Comparison of ENCODE assay signal across 13 mouse cellular contexts in genomic region chr17:46617799-46618198, GRCm38 (mm10). TPM values are rescaled to one million over a fixed set of nuclear protein-coding genes. Genes with fewer than 3 reads are reported as not detected.
DNase-seq lines count a peak whose midpoint lies in the region; ATAC-seq and TF ChIP-seq lines count a peak whose summit lies in the region.
"Had no signal": no experiment of that assay in that cellular context is flagged by ENCODE, and none has a peak within 500 bp of the region (broad histone marks: within the 10 kb centered on the region; RNA-seq: fewer than 3 reads in every experiment).

No protein-coding gene starts in this region.

- peak overlapping the region; percentile 83 for H3K27ac ChIP-seq in heart, embryonic 15.5 days
- H3K27ac ChIP-seq in midbrain, embryonic 12.5 days (replicated peaks), result peak overlapping the region; percentile 81; the same call in 1 of the 2 replicates
- H3K27ac ChIP-seq in midbrain, postnatal 0 days (ENCODE audit: low read depth, low read length), result no peak overlapping the region
- H3K27ac ChIP-seq in intestine, embryonic 14.5 days (ENCODE audit: low read depth), result peak overlapping the region; percentile 94
- peak overlapping the region; percentile 93 for H3K27ac ChIP-seq in stomach, postnatal 0 days (replicated peaks)
- H3K27ac ChIP-seq: gastrocnemius, adult 2 months had no signal

- H3K4me3 ChIP-seq in heart, embryonic 15.5 days, result peak overlapping the region; percentile 5
- H3K4me3 ChIP-seq in midbrain, embryonic 12.5 days, result no peak overlapping the region
- H3K4me3 ChIP-seq in midbrain, postnatal 0 days (ENCODE audit: low read depth, low read length), result no peak overlapping the region
- H3K4me3 ChIP-seq in intestine, embryonic 14.5 days (ENCODE audit: low read depth, low read length), result peak overlapping the region; percentile 10
- H3K4me3 ChIP-seq in stomach, postnatal 0 days (ENCODE audit: low read depth, low read length), result no peak overlapping the region
- H3K4me3 ChIP-seq: gastrocnemius, adult 2 months; liver, embryonic 13.5 days had no signal

- intact Hi-C loops in heart, postnatal 25 days (cut with DNase I), result no loop called here
- intact Hi-C loops in gastrocnemius, postnatal 14 days (cut with DNase I; ENCODE audit: low total_unique reads), result no loop called here

- no peak for ATAC-seq in heart, embryonic 15.5 days (replicated peaks; ENCODE audit: insufficient number of reproducible peaks, insufficient read depth, low FRiP score, low read depth)
- no peak for ATAC-seq in midbrain, embryonic 12.5 days (ENCODE audit: low FRiP score, low read depth)
- no peak for ATAC-seq in midbrain, postnatal 0 days (ENCODE audit: low FRiP score)
- ATAC-seq in intestine, embryonic 14.5 days (replicated peaks; ENCODE audit: low FRiP score, low TSS enrichment, low read depth), result no peak; the same call in 1 of the 2 replicates
- ATAC-seq in stomach, postnatal 0 days (ENCODE audit: low FRiP score, low TSS enrichment), result no peak

- TF ChIP-seq EP300 in stomach, postnatal 0 days (optimal IDR thresholded peaks at IDR 0.05), result no peak

- no peaks in the 10 kb centered on the region for H3K9me3 ChIP-seq in heart, embryonic 15.5 days (replicated peaks)
- H3K9me3 ChIP-seq in midbrain, embryonic 12.5 days, result no peaks in the 10 kb centered on the region
- H3K9me3 ChIP-seq in midbrain, postnatal 0 days (ENCODE audit: low read length), result no peaks in the 10 kb centered on the region
- no peaks in the 10 kb centered on the region for H3K9me3 ChIP-seq in intestine, embryonic 14.5 days (ENCODE audit: control insufficient read depth, low read length)
- no peaks in the 10 kb centered on the region for H3K9me3 ChIP-seq in stomach, postnatal 0 days (ENCODE audit: control insufficient read depth, low read length)
- H3K9me3 ChIP-seq: liver, embryonic 13.5 days had no signal

- no peak for DNase-seq in heart, postnatal 25 days (ENCODE audit: low spot score)
- no peak for DNase-seq in midbrain, postnatal 0 days (ENCODE audit: low spot score)
- DNase-seq in intestine, embryonic 14.5 days (ENCODE audit: low spot score), result no peak
- DNase-seq in stomach, postnatal 0 days (ENCODE audit: low spot score), result no peak
- no peak for DNase-seq in layer of hippocampus, postnatal 10 days (ENCODE audit: low spot score in 2 of 2)
- no peak for DNase-seq in gastrocnemius, postnatal 14 days
- DNase-seq: gastrocnemius, adult 2 months; kidney, postnatal 36 days; liver, embryonic 13.5 days; right cerebral cortex, postnatal 25 days; thymus, adult 18-20 months had no signal

- H3K9ac ChIP-seq in heart, embryonic 15.5 days, result peak overlapping the region; percentile 49; the same call in 1 of the 2 replicates
- H3K9ac ChIP-seq in midbrain, embryonic 12.5 days (replicated peaks), result no peak overlapping the region
- H3K9ac ChIP-seq in midbrain, postnatal 0 days (replicated peaks; ENCODE audit: low read length, poor library complexity, severe bottlenecking), result no peak overlapping the region
- peak overlapping the region; percentile 40; the same call in 1 of the 2 replicates for H3K9ac ChIP-seq in intestine, embryonic 14.5 days (ENCODE audit: low read length)
- H3K9ac ChIP-seq in stomach, postnatal 0 days (ENCODE audit: low read length), result no peak overlapping the region
- H3K9ac ChIP-seq: liver, embryonic 13.5 days had no signal

- no peaks in the 10 kb centered on the region for H3K36me3 ChIP-seq in heart, embryonic 15.5 days
- H3K36me3 ChIP-seq in midbrain, embryonic 12.5 days, result no peaks in the 10 kb centered on the region
- no peaks in the 10 kb centered on the region for H3K36me3 ChIP-seq in midbrain, postnatal 0 days (ENCODE audit: insufficient read depth, low read length)
- H3K36me3 ChIP-seq in intestine, embryonic 14.5 days (ENCODE audit: control insufficient read depth, insufficient read depth, low read length), result no peaks in the 10 kb centered on the region
- H3K36me3 ChIP-seq in stomach, postnatal 0 days (ENCODE audit: control insufficient read depth, insufficient read depth, low read length), result no peaks in the 10 kb centered on the region
- H3K36me3 ChIP-seq: liver, embryonic 13.5 days had no signal

- no peak for TF ChIP-seq CTCF in midbrain, postnatal 0 days (IDR thresholded peaks at IDR 0.05)
- TF ChIP-seq CTCF in stomach, postnatal 0 days (IDR thresholded peaks at IDR 0.05; ENCODE audit: low read depth), result no peak

- 52% methylated on average over 12 of the region's 12 CpGs for WGBS in heart, embryonic 15.5 days
- 73% methylated on average over 12 of the region's 12 CpGs for WGBS in midbrain, embryonic 12.5 days
- 74% methylated on average over 12 of the region's 12 CpGs for WGBS in midbrain, postnatal 0 days
- 37% methylated on average over 12 of the region's 12 CpGs for WGBS in intestine, embryonic 14.5 days
- WGBS in stomach, postnatal 0 days, result 47% methylated on average over 12 of the region's 12 CpGs

- peak overlapping the region; percentile 40 for H3K4me2 ChIP-seq in heart, embryonic 15.5 days
- peak overlapping the region; percentile 34; the same call in 1 of the 2 replicates for H3K4me2 ChIP-seq in midbrain, embryonic 12.5 days (replicated peaks)
- H3K4me2 ChIP-seq in midbrain, postnatal 0 days (ENCODE audit: low read depth, low read length, poor library complexity, severe bottlenecking), result no peak overlapping the region
- peak overlapping the region; percentile 43 for H3K4me2 ChIP-seq in intestine, embryonic 14.5 days (ENCODE audit: low read length)
- H3K4me2 ChIP-seq in stomach, postnatal 0 days (replicated peaks; ENCODE audit: low read depth), result peak overlapping the region; percentile 30

- H3K27me3 ChIP-seq in heart, embryonic 15.5 days, result no peaks in the 10 kb centered on the region
- H3K27me3 ChIP-seq in midbrain, embryonic 12.5 days, result no peaks in the 10 kb centered on the region
- no peaks in the 10 kb centered on the region for H3K27me3 ChIP-seq in midbrain, postnatal 0 days (ENCODE audit: insufficient read depth, low read length)
- no peaks in the 10 kb centered on the region for H3K27me3 ChIP-seq in intestine, embryonic 14.5 days (replicated peaks; ENCODE audit: control insufficient read depth, insufficient read depth, low read length)
- H3K27me3 ChIP-seq in stomach, postnatal 0 days (ENCODE audit: control insufficient read depth, insufficient read depth, low read length), result no peaks in the 10 kb centered on the region

- peaks cover 79% of the 10 kb centered on the region for H3K4me1 ChIP-seq in heart, embryonic 15.5 days (replicated peaks)
- H3K4me1 ChIP-seq in midbrain, embryonic 12.5 days, result peaks cover 60% of the 10 kb centered on the region
- peaks cover 21% of the 10 kb centered on the region for H3K4me1 ChIP-seq in midbrain, postnatal 0 days (ENCODE audit: insufficient read depth, low read length)
- H3K4me1 ChIP-seq in intestine, embryonic 14.5 days (replicated peaks; ENCODE audit: control insufficient read depth, insufficient read depth, low read length), result peaks cover 84% of the 10 kb centered on the region
- peaks cover 22% of the 10 kb centered on the region for H3K4me1 ChIP-seq in stomach, postnatal 0 days (replicated peaks; ENCODE audit: control insufficient read depth, insufficient read depth)

RNA-seq across cellular contexts. Expression of gene Ptk7, which starts 11.5 kb away (rescaled TPM):
- 34.1 and 49.5 TPM in 2 replicates for polyA plus RNA-seq in heart, embryonic 15.5 days (2015; fragmentation: Nextera tagmentation; extraction: Ambion mirVana)
- 1 to 10 TPM; 3.3 to 4.1 TPM for total RNA-seq in heart, postnatal 25 days (2021)
- 57.1 and 63.4 TPM in 2 replicates for polyA plus RNA-seq in midbrain, embryonic 12.5 days (2016; fragmentation: Nextera tagmentation; extraction: Ambion mirVana)
- total RNA-seq in midbrain, postnatal 0 days (2014; rRNA removed), result 61.8 and 62.6 TPM in 2 replicates
- polyA plus RNA-seq in midbrain, postnatal 0 days (2015; fragmentation: Nextera tagmentation; extraction: Ambion mirVana), result 22.5 and 22.9 TPM in 2 replicates
- polyA plus RNA-seq in intestine, embryonic 14.5 days (2014; fragmentation: Nextera tagmentation; extraction: Ambion mirVana), result 54.0 and 56.6 TPM in 2 replicates
- polyA plus RNA-seq in stomach, postnatal 0 days (2015; fragmentation: Nextera tagmentation; extraction: Ambion mirVana), result 29.4 and 32.1 TPM in 2 replicates
- 10 to 100 TPM; 16.4 to 18.9 TPM for total RNA-seq in layer of hippocampus, postnatal 10 days (2021)
- total RNA-seq in gastrocnemius, postnatal 14 days (2021), result 1 to 10 TPM; 5.8 to 7.2 TPM

RNA-seq across cellular contexts. Expression of gene Klc4, which starts 28.0 kb away (rescaled TPM):
- 20.2 and 24.2 TPM in 2 replicates for polyA plus RNA-seq in heart, embryonic 15.5 days (2015; fragmentation: Nextera tagmentation; extraction: Ambion mirVana)
- total RNA-seq in heart, postnatal 25 days (2021), result 10 to 100 TPM; 26.3 to 27.1 TPM
- 43.6 and 44.7 TPM in 2 replicates for polyA plus RNA-seq in midbrain, embryonic 12.5 days (2016; fragmentation: Nextera tagmentation; extraction: Ambion mirVana)
- total RNA-seq in midbrain, postnatal 0 days (2014; rRNA removed), result 24.5 and 28.5 TPM in 2 replicates
- 20.0 and 22.2 TPM in 2 replicates for polyA plus RNA-seq in midbrain, postnatal 0 days (2015; fragmentation: Nextera tagmentation; extraction: Ambion mirVana)
- 42.1 and 45.7 TPM in 2 replicates for polyA plus RNA-seq in intestine, embryonic 14.5 days (2014; fragmentation: Nextera tagmentation; extraction: Ambion mirVana)
- polyA plus RNA-seq in stomach, postnatal 0 days (2015; fragmentation: Nextera tagmentation; extraction: Ambion mirVana), result 34.5 and 34.8 TPM in 2 replicates
- 10 to 100 TPM; 13.4 to 14.0 TPM for total RNA-seq in layer of hippocampus, postnatal 10 days (2021)
- total RNA-seq in gastrocnemius, postnatal 14 days (2021), result 10 to 100 TPM; 13.7 to 14.9 TPM

RNA-seq across cellular contexts. Expression of gene Mrpl2, which starts 28.2 kb away (rescaled TPM):
- polyA plus RNA-seq in heart, embryonic 15.5 days (2015; fragmentation: Nextera tagmentation; extraction: Ambion mirVana), result 94.3 and 102 TPM in 2 replicates
- total RNA-seq in heart, postnatal 25 days (2021), result 100 to 1,000 TPM; 125 to 132 TPM
- 73.9 and 88.4 TPM in 2 replicates for polyA plus RNA-seq in midbrain, embryonic 12.5 days (2016; fragmentation: Nextera tagmentation; extraction: Ambion mirVana)
- total RNA-seq in midbrain, postnatal 0 days (2014; rRNA removed), result 46.7 and 47.4 TPM in 2 replicates
- polyA plus RNA-seq in midbrain, postnatal 0 days (2015; fragmentation: Nextera tagmentation; extraction: Ambion mirVana), result 85.5 and 85.7 TPM in 2 replicates
- 134 and 144 TPM in 2 replicates for polyA plus RNA-seq in intestine, embryonic 14.5 days (2014; fragmentation: Nextera tagmentation; extraction: Ambion mirVana)
- polyA plus RNA-seq in stomach, postnatal 0 days (2015; fragmentation: Nextera tagmentation; extraction: Ambion mirVana), result 96.4 and 98.8 TPM in 2 replicates
- total RNA-seq in layer of hippocampus, postnatal 10 days (2021), result 10 to 100 TPM; 52.4 to 54.0 TPM
- 100 to 1,000 TPM; 102 to 107 TPM for total RNA-seq in gastrocnemius, postnatal 14 days (2021)

RNA-seq across cellular contexts. Expression of gene Cul7, which starts 32.3 kb away (rescaled TPM):
- 32.8 and 44.9 TPM in 2 replicates for polyA plus RNA-seq in heart, embryonic 15.5 days (2015; fragmentation: Nextera tagmentation; extraction: Ambion mirVana)
- 10 to 100 TPM; 21.3 to 23.0 TPM for total RNA-seq in heart, postnatal 25 days (2021)
- polyA plus RNA-seq in midbrain, embryonic 12.5 days (2016; fragmentation: Nextera tagmentation; extraction: Ambion mirVana), result 48.3 and 49.0 TPM in 2 replicates
- total RNA-seq in midbrain, postnatal 0 days (2014; rRNA removed), result 83.5 and 92.4 TPM in 2 replicates
- 26.2 and 26.6 TPM in 2 replicates for polyA plus RNA-seq in midbrain, postnatal 0 days (2015; fragmentation: Nextera tagmentation; extraction: Ambion mirVana)
- polyA plus RNA-seq in intestine, embryonic 14.5 days (2014; fragmentation: Nextera tagmentation; extraction: Ambion mirVana), result 43.4 and 43.7 TPM in 2 replicates
- 12.9 and 14.0 TPM in 2 replicates for polyA plus RNA-seq in stomach, postnatal 0 days (2015; fragmentation: Nextera tagmentation; extraction: Ambion mirVana)
- total RNA-seq in layer of hippocampus, postnatal 10 days (2021), result 10 to 100 TPM; 33.6 to 35.0 TPM
- total RNA-seq in gastrocnemius, postnatal 14 days (2021), result 10 to 100 TPM; 20.1 to 25.5 TPM

RNA-seq across cellular contexts. Expression of gene Rrp36, which starts 56.4 kb away (rescaled TPM):
- polyA plus RNA-seq in heart, embryonic 15.5 days (2015; fragmentation: Nextera tagmentation; extraction: Ambion mirVana), result 33.2 and 39.7 TPM in 2 replicates
- 10 to 100 TPM in 1 of 2 experiments, 1 to 10 TPM in 1; 9.9 to 10.8 TPM for total RNA-seq in heart, postnatal 25 days (2021)
- 54.1 and 56.0 TPM in 2 replicates for polyA plus RNA-seq in midbrain, embryonic 12.5 days (2016; fragmentation: Nextera tagmentation; extraction: Ambion mirVana)
- 26.9 and 27.6 TPM in 2 replicates for total RNA-seq in midbrain, postnatal 0 days (2014; rRNA removed)
- 47.1 and 52.2 TPM in 2 replicates for polyA plus RNA-seq in midbrain, postnatal 0 days (2015; fragmentation: Nextera tagmentation; extraction: Ambion mirVana)
- polyA plus RNA-seq in intestine, embryonic 14.5 days (2014; fragmentation: Nextera tagmentation; extraction: Ambion mirVana), result 49.1 and 57.7 TPM in 2 replicates
- polyA plus RNA-seq in stomach, postnatal 0 days (2015; fragmentation: Nextera tagmentation; extraction: Ambion mirVana), result 37.2 and 38.1 TPM in 2 replicates
- total RNA-seq in layer of hippocampus, postnatal 10 days (2021), result 10 to 100 TPM; 18.0 to 20.7 TPM
- 10 to 100 TPM in 1 of 2 experiments, 1 to 10 TPM in 1; 9.5 to 11.8 TPM for total RNA-seq in gastrocnemius, postnatal 14 days (2021)

Comparison
In these comparisons a context has a peak if more than half of its experiments do, and no peak if none do; other contexts are left out.
1. H3K4me3 ChIP-seq: peak in heart, embryonic 15.5 days (single experiment) and intestine, embryonic 14.5 days (single experiment); none in midbrain, embryonic 12.5 days (single experiment), midbrain, postnatal 0 days (single experiment) and stomach, postnatal 0 days (single experiment).
2. H3K9ac ChIP-seq: peak in heart, embryonic 15.5 days (single experiment) and intestine, embryonic 14.5 days (single experiment); none in midbrain, embryonic 12.5 days (single experiment), midbrain, postnatal 0 days (single experiment) and stomach, postnatal 0 days (single experiment).